Mouse (Mus musculus): ENCODE data around the gene Tead4. TPM values are rescaled to one million over a fixed set of nuclear protein-coding genes. Genes with fewer than 3 reads are reported as not detected.
"Not testable (repeated sequence)": the region's sequence is repeated elsewhere in the genome, so short reads cannot be mapped to it uniquely, and the experiment has no call there.

The Tead4 gene
- polyA plus RNA-seq, 1 experiment: 9.1 TPM

DNA sequence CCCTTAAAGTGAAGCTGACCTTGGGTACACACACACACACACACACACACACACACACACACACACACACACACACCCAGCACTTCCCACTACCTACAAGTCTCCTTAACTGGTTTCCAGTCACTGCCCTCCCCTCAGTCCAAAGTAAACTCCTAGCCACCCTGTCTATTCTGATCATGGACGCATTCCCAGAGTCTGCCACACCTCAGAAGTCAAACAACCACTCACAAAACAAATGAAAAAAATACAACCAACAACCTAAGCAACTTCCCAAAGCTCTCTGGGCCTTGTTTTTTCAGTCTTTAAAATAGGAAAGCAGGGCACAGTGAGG is 74.8 kb downstream of the Tead4 start:
- peaks cover 9% of the 10 kb centered on the region for H3K36me3 ChIP-seq (ENCODE audit: control insufficient read depth, insufficient read depth)
- H3ac ChIP-seq (ENCODE audit: control insufficient read depth, insufficient read length, low read depth): no peak overlapping the region
- H3K4me3 ChIP-seq (ENCODE audit: insufficient read depth, poor library complexity, severe bottlenecking): no peak overlapping the region
- no peaks in the 10 kb centered on the region for H3K27me3 ChIP-seq (ENCODE audit: control insufficient read depth, insufficient read depth, insufficient read length)
- TF ChIP-seq MAX (IDR thresholded peaks at IDR 0.05) (no peak), USF1 (IDR thresholded peaks at IDR 0.05; ENCODE audit: low read depth) (no peak), CTCF (IDR thresholded peaks at IDR 0.05; ENCODE audit: control insufficient read depth, insufficient read depth, insufficient read length) (no peak), CEBPB (IDR thresholded peaks at IDR 0.05; ENCODE audit: low read depth) (no peak), MYOG (IDR thresholded peaks at IDR 0.05; ENCODE audit: control insufficient read depth, extremely low read depth, insufficient read length) (no peak), MYOD1 (IDR thresholded peaks at IDR 0.05; ENCODE audit: control insufficient read depth, insufficient read length, low read depth) (no peak), FOSL1 (IDR thresholded peaks at IDR 0.05; ENCODE audit: insufficient read depth, low read length, poor library complexity, severe bottlenecking) (no peak)
- no peaks in the 10 kb centered on the region for H3K79me2 ChIP-seq (ENCODE audit: control insufficient read depth, insufficient read depth)
- no peaks in the 10 kb centered on the region for H3K79me3 ChIP-seq (ENCODE audit: low read depth)

DNA sequence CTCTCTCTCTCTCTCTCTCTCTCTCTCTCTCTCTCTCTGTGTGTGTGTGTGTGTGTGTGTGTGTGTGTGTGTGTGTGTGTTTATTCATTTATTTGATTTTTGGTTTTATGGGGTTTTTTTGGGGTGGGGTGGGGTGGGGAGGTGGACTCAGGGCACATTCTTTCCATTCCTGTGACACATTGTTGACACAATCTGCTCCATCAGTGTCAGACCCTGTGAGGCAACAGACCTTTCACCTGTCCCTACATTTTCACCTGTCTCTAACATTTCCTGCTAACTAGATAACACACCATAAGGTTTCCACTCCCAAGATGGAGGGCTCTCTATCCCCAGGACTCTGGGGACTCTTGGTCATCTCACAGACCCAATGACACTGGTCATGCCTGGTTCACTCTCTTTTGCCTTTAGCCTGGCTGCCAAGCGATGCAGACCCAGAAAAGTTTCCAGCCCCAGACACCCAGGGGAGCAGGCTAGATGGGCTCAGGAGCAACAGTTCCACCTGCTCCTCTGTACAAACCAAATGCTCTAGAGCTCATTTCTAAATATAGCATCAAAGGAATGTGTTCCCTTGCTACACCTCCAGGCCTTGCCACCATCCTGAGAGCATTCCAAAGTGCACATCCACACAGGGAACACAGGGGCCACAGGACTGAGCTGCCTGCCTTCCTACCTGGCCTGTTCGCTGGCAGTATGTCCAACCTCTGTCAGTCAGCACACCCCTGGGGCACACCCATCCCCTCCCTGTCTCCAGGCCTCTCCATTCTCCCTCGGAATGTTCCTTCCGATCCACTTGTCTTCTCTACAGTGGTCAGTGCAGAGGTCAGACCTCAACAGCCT is 75.4 kb downstream of the Tead4 start:
- no peak overlapping the region for H3ac ChIP-seq (ENCODE audit: control insufficient read depth, insufficient read length, low read depth)
- no peak for TF ChIP-seq MYOG (IDR thresholded peaks at IDR 0.05; ENCODE audit: control insufficient read depth, extremely low read depth, insufficient read length)
- TF ChIP-seq CTCF (IDR thresholded peaks at IDR 0.05; ENCODE audit: control insufficient read depth, insufficient read depth, insufficient read length): no peak
- no peak for TF ChIP-seq USF1 (IDR thresholded peaks at IDR 0.05; ENCODE audit: low read depth)
- no peak for TF ChIP-seq CEBPB (IDR thresholded peaks at IDR 0.05; ENCODE audit: low read depth)
- no peak for TF ChIP-seq FOSL1 (IDR thresholded peaks at IDR 0.05; ENCODE audit: insufficient read depth, low read length, poor library complexity, severe bottlenecking)
- TF ChIP-seq MYOD1 (IDR thresholded peaks at IDR 0.05; ENCODE audit: control insufficient read depth, insufficient read length, low read depth): no peak
- TF ChIP-seq MAX (IDR thresholded peaks at IDR 0.05): no peak
- no peaks in the 10 kb centered on the region for H3K79me2 ChIP-seq (ENCODE audit: control insufficient read depth, insufficient read depth)
- H3K79me3 ChIP-seq (ENCODE audit: low read depth): no peaks in the 10 kb centered on the region
- H3K36me3 ChIP-seq (ENCODE audit: control insufficient read depth, insufficient read depth): peaks cover 9% of the 10 kb centered on the region
- H3K27me3 ChIP-seq (ENCODE audit: control insufficient read depth, insufficient read depth, insufficient read length): no peaks in the 10 kb centered on the region
- no peak overlapping the region for H3K4me3 ChIP-seq (ENCODE audit: insufficient read depth, poor library complexity, severe bottlenecking)

- Histone ChIP-seq H3K27me3 (ENCODE audit: control insufficient read depth, insufficient read depth, insufficient read length) (no peaks in the 10 kb centered on the region), H3K79me2 (ENCODE audit: control insufficient read depth, insufficient read depth) (no peaks in the 10 kb centered on the region), H3ac (ENCODE audit: control insufficient read depth, insufficient read length, low read depth) (no peak overlapping the region), H3K4me3 (ENCODE audit: insufficient read depth, poor library complexity, severe bottlenecking) (no peak overlapping the region), H3K36me3 (ENCODE audit: control insufficient read depth, insufficient read depth) (peaks cover 4% of the 10 kb centered on the region), H3K79me3 (ENCODE audit: low read depth) (no peaks in the 10 kb centered on the region)
- no peak for TF ChIP-seq USF1 (IDR thresholded peaks at IDR 0.05; ENCODE audit: low read depth)
- TF ChIP-seq CTCF (IDR thresholded peaks at IDR 0.05; ENCODE audit: control insufficient read depth, insufficient read depth, insufficient read length): no peak
Observed at GRCm38 (mm10) chr6:128223159-128223558, 77.5 kb downstream of the Tead4 start.

GRCm38 (mm10) chr6:128215004-128215403 is 85.6 kb downstream of the Tead4 start:
- H3K27me3 ChIP-seq (ENCODE audit: control insufficient read depth, insufficient read depth, insufficient read length); H3K36me3 ChIP-seq (ENCODE audit: control insufficient read depth, insufficient read depth); H3K79me3 ChIP-seq (ENCODE audit: low read depth); H3K79me2 ChIP-seq (ENCODE audit: control insufficient read depth, insufficient read depth); H3K4me3 ChIP-seq (ENCODE audit: insufficient read depth, poor library complexity, severe bottlenecking); H3ac ChIP-seq (ENCODE audit: control insufficient read depth, insufficient read length, low read depth): not testable (repeated sequence)

GRCm38 (mm10) chr6:128209199-128209598 is 91.4 kb downstream of the Tead4 start:
- not testable (repeated sequence) for H3K4me3 ChIP-seq (ENCODE audit: insufficient read depth, poor library complexity, severe bottlenecking); H3K36me3 ChIP-seq (ENCODE audit: control insufficient read depth, insufficient read depth); H3K79me2 ChIP-seq (ENCODE audit: control insufficient read depth, insufficient read depth); H3ac ChIP-seq (ENCODE audit: control insufficient read depth, insufficient read length, low read depth); H3K79me3 ChIP-seq (ENCODE audit: low read depth); H3K27me3 ChIP-seq (ENCODE audit: control insufficient read depth, insufficient read depth, insufficient read length)

- Histone ChIP-seq H3K79me2 (ENCODE audit: control insufficient read depth, insufficient read depth) (no peaks in the 10 kb centered on the region), H3K27me3 (ENCODE audit: control insufficient read depth, insufficient read depth, insufficient read length) (no peaks in the 10 kb centered on the region), H3K4me3 (ENCODE audit: insufficient read depth, poor library complexity, severe bottlenecking) (no peak overlapping the region), H3ac (ENCODE audit: control insufficient read depth, insufficient read length, low read depth) (no peak overlapping the region), H3K79me3 (ENCODE audit: low read depth) (no peaks in the 10 kb centered on the region), H3K36me3 (ENCODE audit: control insufficient read depth, insufficient read depth) (no peaks in the 10 kb centered on the region)
- TF ChIP-seq FOSL1 (IDR thresholded peaks at IDR 0.05; ENCODE audit: insufficient read depth, low read length, poor library complexity, severe bottlenecking): no peak
- no peak for TF ChIP-seq MYOD1 (IDR thresholded peaks at IDR 0.05; ENCODE audit: control insufficient read depth, insufficient read length, low read depth)
Observed at GRCm38 (mm10) chr6:128208491-128209170, 92.0 kb downstream of the Tead4 start.

All from C2C12 (cell line).